Mouse (Mus musculus) midbrain, embryonic 11.5 days (tissue): ENCODE data around the gene Dohh. TPM values are rescaled to one million over a fixed set of nuclear protein-coding genes. Genes with fewer than 3 reads are reported as not detected.

Experiments used
- ATAC-seq: fragments of 200-750 bp; cut with Nextera tagmentation; 2 replicates; pipeline ENCODE4 v1.8.0; 2017; ENCODE audit warnings: moderate TSS enrichment, moderate library complexity; ENCODE audit not compliant: low FRiP score
- DNase-seq: peaks from one replicate; pipeline ENCODE4 v3.0.0; 2015; ENCODE audit warnings: low spot score; ENCODE audit errors: missing footprints
- H3K27ac ChIP-seq: fragments of 300-500 bp; sonication (generic); 2 replicates; pipeline ENCODE4 v1.5.1; 2014; ENCODE audit warnings: low read depth, low read length
- H3K27me3 ChIP-seq: fragments of 300-500 bp; sonication (generic); 2 replicates; pipeline ENCODE4 v1.6.1; 2014; ENCODE audit warnings: mild to moderate bottlenecking, low read length, moderate library complexity, mixed read lengths; ENCODE audit not compliant: control insufficient read depth, insufficient read depth
- H3K36me3 ChIP-seq: fragments of 300-500 bp; sonication (generic); 2 replicates; pipeline ENCODE4 v1.6.1; 2014; ENCODE audit warnings: mild to moderate bottlenecking, low read length, moderate library complexity, mixed read lengths; ENCODE audit not compliant: control insufficient read depth, insufficient read depth
- H3K4me1 ChIP-seq: fragments of 300-500 bp; sonication (generic); 2 replicates; pipeline ENCODE4 v1.6.1; 2014; ENCODE audit warnings: low read length; ENCODE audit not compliant: control insufficient read depth, insufficient read depth
- H3K4me2 ChIP-seq: fragments of 300-500 bp; sonication (generic); 2 replicates; pipeline ENCODE4 v1.6.1; 2014; ENCODE audit warnings: mild to moderate bottlenecking, moderate library complexity
- H3K4me3 ChIP-seq: fragments of 300-500 bp; sonication (generic); 2 replicates; pipeline ENCODE4 v1.5.1; 2014; ENCODE audit warnings: low read depth, low read length
- H3K9ac ChIP-seq: fragments of 300-500 bp; sonication (generic); 2 replicates; pipeline ENCODE4 v1.6.1; 2014; ENCODE audit warnings: low read length
- H3K9me3 ChIP-seq: fragments of 300-500 bp; sonication (generic); 2 replicates; pipeline ENCODE4 v1.6.1; 2016; ENCODE audit warnings: low read length; ENCODE audit not compliant: control insufficient read depth
- WGBS: fragments of 180-500 bp; shearing (Covaris S2); extraction: QIAGEN DNeasy Blood & Tissue Kit; methylation state at CpG from one replicate; pipeline ENCODE4 v1.1.7; 2014; 5-methylcytosine and 5-hydroxymethylcytosine counted together
- polyA plus RNA-seq: library from polyadenylated mRNA; unstranded; fragments of >200 nt; fragmentation: Nextera tagmentation; extraction: Ambion mirVana; gene quantifications from 2 replicates; pipeline ENCODE4 v1.2.1, GENCODE M21; 2014

Gene Dohh
- polyA plus RNA-seq, 1 experiment from 2014 or later = 53.7 TPM

DNA sequence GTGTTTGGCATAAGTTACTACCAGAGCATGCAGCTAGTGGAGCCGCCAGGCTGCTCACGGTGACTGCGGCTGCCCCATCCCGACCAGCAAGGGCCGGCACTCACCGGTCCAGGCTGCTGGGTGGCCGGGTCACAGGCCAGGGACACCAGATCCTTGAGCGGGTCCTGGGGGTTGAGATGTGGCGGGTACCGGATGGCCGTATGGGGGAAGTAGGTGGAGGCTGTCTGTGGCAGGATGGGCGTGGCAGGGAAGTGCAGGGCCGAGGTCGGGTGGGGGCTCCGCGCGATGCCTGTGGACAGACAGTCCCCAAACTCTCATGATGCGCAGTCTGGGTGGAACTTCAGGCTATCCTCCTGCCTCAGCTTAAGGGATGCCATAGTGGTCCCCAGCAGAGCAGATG is 20.5 kb downstream of the Dohh start:
- H3K27me3 ChIP-seq = peaks cover 45% of the 10 kb centered on the region
- H3K9ac ChIP-seq = no peak overlapping the region
- no peak for ATAC-seq
- peaks cover 56% of the 10 kb centered on the region for H3K4me1 ChIP-seq
- WGBS = 65% methylated on average over 18 of the region's 18 CpGs
- H3K36me3 ChIP-seq = no peaks in the 10 kb centered on the region
- H3K9me3 ChIP-seq = no peaks in the 10 kb centered on the region
- no peak overlapping the region for H3K4me3 ChIP-seq
- H3K27ac ChIP-seq = no peak overlapping the region
- H3K4me2 ChIP-seq = no peak overlapping the region
- DNase-seq = no peak

GRCm38 (mm10) chr10:81405588-81406201 is 21.5 kb downstream of the Dohh start:
- ATAC-seq (no peak), DNase-seq (no peak)
- H3K27me3 ChIP-seq = peaks cover 41% of the 10 kb centered on the region
- 43% methylated on average over 13 of the region's 13 CpGs for WGBS
- H3K4me3 ChIP-seq = no peak overlapping the region
- no peak overlapping the region for H3K4me2 ChIP-seq
- H3K9ac ChIP-seq = no peak overlapping the region
- H3K4me1 ChIP-seq = peaks cover 51% of the 10 kb centered on the region
- no peaks in the 10 kb centered on the region for H3K9me3 ChIP-seq
- no peaks in the 10 kb centered on the region for H3K36me3 ChIP-seq
- no peak overlapping the region for H3K27ac ChIP-seq

GRCm38 (mm10) chr10:81406504-81407440 is 22.5 kb downstream of the Dohh start:
- WGBS = 23% methylated on average over 24 of the region's 24 CpGs
- H3K27ac ChIP-seq = no peak overlapping the region

DNA sequence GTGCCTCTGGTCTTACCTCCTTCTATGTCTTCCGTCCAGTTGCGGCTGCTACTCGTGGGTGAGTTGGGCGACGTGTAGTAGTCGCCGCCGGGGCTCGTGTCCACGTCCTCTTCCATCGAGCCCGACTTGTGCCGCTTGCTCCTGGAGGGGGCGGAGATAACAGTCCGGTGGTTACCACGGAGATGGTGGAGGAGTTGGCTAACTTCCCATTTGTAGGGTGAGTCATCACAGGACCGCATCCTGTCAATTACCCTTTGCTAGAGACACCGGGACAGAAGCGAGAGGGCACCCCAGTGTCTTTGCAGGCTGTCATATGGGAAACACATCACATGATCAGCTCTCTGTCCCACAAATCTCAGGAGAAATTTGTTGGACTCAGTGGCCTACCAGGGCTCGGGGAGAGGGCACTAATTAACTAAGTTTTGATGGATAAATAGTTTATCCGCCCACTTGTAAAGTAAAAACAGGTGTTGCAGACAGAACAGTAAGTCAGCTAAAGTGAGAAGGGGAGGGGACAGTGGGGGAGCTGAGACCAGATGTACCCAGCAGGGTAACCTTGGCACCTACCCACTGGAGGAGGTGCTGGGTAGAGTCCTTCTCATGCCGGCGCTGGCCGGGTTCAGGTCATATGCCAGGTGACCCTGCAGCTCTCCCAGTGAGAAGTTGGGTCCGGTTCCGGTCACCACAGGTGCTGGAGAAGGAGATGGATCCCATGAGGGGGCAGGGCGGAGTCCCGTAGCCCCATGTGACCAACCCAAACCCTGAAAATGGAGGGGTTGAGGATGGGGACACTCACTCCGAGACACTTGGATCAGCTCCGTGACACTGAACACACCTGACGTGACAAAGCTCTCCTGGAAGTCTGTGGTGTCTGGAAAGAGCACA is 23.6 kb downstream of the Dohh start:
- ATAC-seq = no peak
- Histone ChIP-seq H3K4me1 (peaks cover 34% of the 10 kb centered on the region), H3K9ac (peak overlapping the region; percentile 2; the same call in 1 of the 2 replicates), H3K27ac (no peak overlapping the region), H3K9me3 (no peaks in the 10 kb centered on the region), H3K36me3 (no peaks in the 10 kb centered on the region), H3K4me3 (peak overlapping the region; percentile 13), H3K4me2 (peak overlapping the region; percentile 12; the same call in 1 of the 2 replicates), H3K27me3 (peaks cover 40% of the 10 kb centered on the region)
- 28% methylated on average over 31 of the region's 31 CpGs for WGBS
- DNase-seq = peak; percentile 88

More at GRCm38 (mm10) chr10:81406504-81407440, 22.5 kb downstream of the Dohh start:
- Histone ChIP-seq H3K36me3 (no peaks in the 10 kb centered on the region), H3K4me3 (peak overlapping the region; percentile 13), H3K9ac (peak overlapping the region; percentile 30; the same call in 1 of the 2 replicates), H3K4me1 (peaks cover 44% of the 10 kb centered on the region), H3K27me3 (peaks cover 40% of the 10 kb centered on the region), H3K9me3 (no peaks in the 10 kb centered on the region), H3K4me2 (peak overlapping the region; percentile 12; the same call in 1 of the 2 replicates)
- ATAC-seq = no peak
- no peak for DNase-seq

DNA sequence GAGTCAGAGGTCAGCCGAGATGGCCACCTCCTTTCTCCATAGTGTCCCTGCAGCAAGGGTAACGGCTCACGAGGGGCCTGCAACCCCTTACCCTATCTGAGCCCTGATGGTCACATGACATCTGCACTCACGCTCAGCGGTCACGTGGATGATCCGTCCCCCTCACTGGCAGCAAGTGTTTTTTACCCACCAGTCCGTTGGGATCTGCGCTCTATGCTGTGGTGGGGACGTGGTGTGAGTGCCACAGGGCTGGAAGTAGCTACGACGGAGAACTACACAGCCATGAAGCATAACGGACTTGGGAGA is 24.1 kb downstream of the Dohh start:
- H3K4me1 ChIP-seq = peaks cover 28% of the 10 kb centered on the region
- no peak overlapping the region for H3K9ac ChIP-seq
- peaks cover 40% of the 10 kb centered on the region for H3K27me3 ChIP-seq
- no peaks in the 10 kb centered on the region for H3K9me3 ChIP-seq
- DNase-seq (no peak), ATAC-seq (no peak)
- H3K4me3 ChIP-seq = no peak overlapping the region
- H3K27ac ChIP-seq = no peak overlapping the region
- 44% methylated on average over 13 of the region's 13 CpGs for WGBS
- no peak overlapping the region for H3K4me2 ChIP-seq
- no peaks in the 10 kb centered on the region for H3K36me3 ChIP-seq

GRCm38 (mm10) chr10:81408871-81409291 is 24.7 kb downstream of the Dohh start:
- Histone ChIP-seq H3K27me3 (peaks cover 39% of the 10 kb centered on the region), H3K4me1 (peaks cover 28% of the 10 kb centered on the region), H3K9me3 (no peaks in the 10 kb centered on the region), H3K9ac (no peak overlapping the region), H3K27ac (no peak overlapping the region), H3K4me3 (no peak overlapping the region), H3K4me2 (no peak overlapping the region), H3K36me3 (no peaks in the 10 kb centered on the region)
- ATAC-seq = peak; percentile 43
- 11% methylated on average over 9 of the region's 9 CpGs for whole genome bisulfite sequencing
- peak; percentile 97 for DNase-seq

GRCm38 (mm10) chr10:81409330-81409729 is 25.1 kb downstream of the Dohh start:
- H3K36me3 ChIP-seq = no peaks in the 10 kb centered on the region
- no peak for DNase-seq
- no peak for ATAC-seq
- no peak overlapping the region for H3K27ac ChIP-seq
- no peak overlapping the region for H3K4me2 ChIP-seq
- 13% methylated on average over 8 of the region's 8 CpGs for WGBS
- no peaks in the 10 kb centered on the region for H3K9me3 ChIP-seq
- H3K27me3 ChIP-seq = peaks cover 35% of the 10 kb centered on the region
- no peak overlapping the region for H3K9ac ChIP-seq
- H3K4me3 ChIP-seq = no peak overlapping the region
- peaks cover 32% of the 10 kb centered on the region for H3K4me1 ChIP-seq

- Histone ChIP-seq H3K4me1 (peaks cover 35% of the 10 kb centered on the region), H3K4me2 (no peak overlapping the region), H3K9me3 (no peaks in the 10 kb centered on the region), H3K9ac (no peak overlapping the region), H3K27ac (no peak overlapping the region), H3K4me3 (no peak overlapping the region), H3K27me3 (peaks cover 29% of the 10 kb centered on the region), H3K36me3 (no peaks in the 10 kb centered on the region)
- ATAC-seq (no peak), DNase-seq (no peak)
- WGBS = 61% methylated on average over 4 of the region's 4 CpGs
Observed at GRCm38 (mm10) chr10:81410350-81410749, 26.1 kb downstream of the Dohh start.
